Mouse (Mus musculus) midbrain, embryonic 16.5 days (tissue): ENCODE data around the gene Ifi27. TPM values are rescaled to one million over a fixed set of nuclear protein-coding genes. Genes with fewer than 3 reads are reported as not detected.
"Not testable (repeated sequence)": the region's sequence is repeated elsewhere in the genome, so short reads cannot be mapped to it uniquely, and the experiment has no call there.

Experiments used
- ATAC-seq: fragments of 200-750 bp; cut with Nextera tagmentation; 2 replicates; pipeline ENCODE4 v1.8.0; 2017; ENCODE audit warnings: moderate TSS enrichment
- H3K27ac ChIP-seq: fragments of 300-500 bp; sonication (generic); 2 replicates; pipeline ENCODE4 v1.5.1; 2014; ENCODE audit warnings: mild to moderate bottlenecking, low read length, mixed read lengths
- H3K27me3 ChIP-seq: fragments of 300-500 bp; sonication (generic); 2 replicates; pipeline ENCODE4 v1.6.1; 2014; ENCODE audit warnings: low read depth, low read length, mixed read lengths; ENCODE audit not compliant: control insufficient read depth, insufficient read depth
- H3K36me3 ChIP-seq: fragments of 300-500 bp; sonication (generic); 2 replicates; pipeline ENCODE4 v1.6.1; 2014; ENCODE audit warnings: mild to moderate bottlenecking, low read length, moderate library complexity, mixed read lengths; ENCODE audit not compliant: control insufficient read depth, insufficient read depth
- H3K4me1 ChIP-seq: fragments of 300-500 bp; sonication (generic); 2 replicates; pipeline ENCODE4 v1.6.1; 2014; ENCODE audit warnings: mild to moderate bottlenecking, low read length, mixed read lengths; ENCODE audit not compliant: control insufficient read depth, insufficient read depth
- H3K4me2 ChIP-seq: fragments of 300-500 bp; sonication (generic); 2 replicates; pipeline ENCODE4 v1.6.1; 2014; ENCODE audit warnings: mild to moderate bottlenecking, low read length, mixed read lengths
- H3K4me3 ChIP-seq: fragments of 300-500 bp; sonication (generic); 2 replicates; pipeline ENCODE4 v1.5.1; 2014; ENCODE audit warnings: low read depth, mild to moderate bottlenecking, low read length, moderate library complexity, mixed read lengths
- H3K9ac ChIP-seq: fragments of 300-500 bp; sonication (generic); 2 replicates; pipeline ENCODE4 v1.6.1; 2014; ENCODE audit warnings: low read depth, low read length, mixed read lengths
- H3K9me3 ChIP-seq: fragments of 300-500 bp; sonication (generic); replicated peaks from 2 replicates; pipeline ENCODE4 v1.6.1; 2014; ENCODE audit warnings: mild to moderate bottlenecking, low read length, mixed read lengths; ENCODE audit not compliant: control insufficient read depth, poor library complexity, severe bottlenecking
- WGBS: fragments of 180-500 bp; shearing (Covaris S2); extraction: QIAGEN DNeasy Blood & Tissue Kit; methylation state at CpG from one replicate; pipeline ENCODE4 v1.1.7; 2014; 5-methylcytosine and 5-hydroxymethylcytosine counted together
- polyA plus RNA-seq: library from polyadenylated mRNA; unstranded; fragments of >200 nt; fragmentation: Nextera tagmentation; extraction: Ambion mirVana; gene quantifications from 2 replicates; pipeline ENCODE4 v1.2.1, GENCODE M21; 2015

Gene Ifi27
- polyA plus RNA-seq, 1 experiment from 2014 or later, result 12.3 TPM

DNA sequence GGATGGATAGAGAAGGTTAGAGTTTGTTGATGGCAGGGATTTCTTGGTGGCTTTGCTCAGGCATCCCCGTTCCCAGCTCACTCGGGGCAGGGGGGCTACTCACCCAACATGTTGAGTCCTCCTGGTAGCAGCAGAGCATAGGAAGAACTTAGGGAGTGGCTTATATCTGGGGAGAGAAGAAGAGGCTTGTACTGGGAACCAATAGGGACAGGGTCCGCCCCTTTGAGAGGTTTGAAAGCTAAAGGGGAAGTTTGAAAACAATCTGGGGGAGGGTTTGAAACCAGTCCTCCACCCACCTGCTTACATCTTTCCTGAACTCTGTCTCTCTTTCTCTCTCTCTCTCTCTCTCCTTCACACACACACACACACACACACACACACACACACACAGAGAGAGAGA lies 9.5 kb downstream of the Ifi27 start, which contains the start of gene Ifi27l2a:
Gene Ifi27l2a (minus strand): TSS at position 157 of the 400 bp plus-strand sequence.
- no peak for ATAC-seq
- no peaks in the 10 kb centered on the region for H3K9me3 ChIP-seq
- H3K4me2 ChIP-seq, result no peak within 1 kb of the TSS
- H3K4me3 ChIP-seq, result no peak within 1 kb of the TSS
- H3K36me3 ChIP-seq, result no peaks in the 10 kb centered on the region
- no peak within 1 kb of the TSS for H3K9ac ChIP-seq
- 47% methylated on average over 3 of the region's 3 CpGs for WGBS
- no peaks in the 10 kb centered on the region for H3K27me3 ChIP-seq
- no peaks in the 10 kb centered on the region for H3K4me1 ChIP-seq
- no peak within 1 kb of the TSS for H3K27ac ChIP-seq

DNA sequence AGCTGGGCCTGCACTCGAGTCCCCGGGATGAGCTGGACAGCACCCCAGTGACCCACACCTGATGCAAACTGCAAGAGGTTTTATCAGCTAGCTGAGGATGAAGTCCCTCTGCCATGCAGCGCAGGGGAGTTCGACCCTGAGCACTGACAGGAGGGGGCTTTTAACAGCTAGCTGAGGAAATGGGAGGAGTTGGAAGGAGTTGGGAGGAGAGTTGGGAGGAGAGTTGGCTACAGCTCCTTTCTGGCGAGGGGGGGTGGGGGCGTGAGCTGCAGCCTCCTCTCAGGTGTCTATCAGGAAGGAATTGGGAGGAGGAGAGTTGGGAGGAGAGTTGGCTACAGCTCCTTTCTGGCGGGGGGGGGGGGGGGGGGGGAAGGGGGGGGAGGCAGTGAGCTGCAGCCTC lies 10.2 kb downstream of the Ifi27 start:
- not testable (repeated sequence) for H3K4me2 ChIP-seq, H3K4me1 ChIP-seq, H3K9me3 ChIP-seq, H3K27me3 ChIP-seq, H3K4me3 ChIP-seq, H3K9ac ChIP-seq, H3K36me3 ChIP-seq, ATAC-seq, H3K27ac ChIP-seq
- WGBS, result 59% methylated on average over 5 of the region's 7 CpGs

- no peak overlapping the region for H3K4me2 ChIP-seq
- H3K4me1 ChIP-seq, result no peaks in the 10 kb centered on the region
- no peak overlapping the region for H3K27ac ChIP-seq
- no peak overlapping the region for H3K9ac ChIP-seq
- H3K27me3 ChIP-seq, result no peaks in the 10 kb centered on the region
- no peaks in the 10 kb centered on the region for H3K9me3 ChIP-seq
- ATAC-seq, result no peak
- H3K36me3 ChIP-seq, result no peaks in the 10 kb centered on the region
- no peak overlapping the region for H3K4me3 ChIP-seq
- WGBS, result 67% methylated on average over 3 of the region's 3 CpGs
Observed at GRCm38 (mm10) chr12:103445060-103445459, 11.0 kb downstream of the Ifi27 start.

DNA sequence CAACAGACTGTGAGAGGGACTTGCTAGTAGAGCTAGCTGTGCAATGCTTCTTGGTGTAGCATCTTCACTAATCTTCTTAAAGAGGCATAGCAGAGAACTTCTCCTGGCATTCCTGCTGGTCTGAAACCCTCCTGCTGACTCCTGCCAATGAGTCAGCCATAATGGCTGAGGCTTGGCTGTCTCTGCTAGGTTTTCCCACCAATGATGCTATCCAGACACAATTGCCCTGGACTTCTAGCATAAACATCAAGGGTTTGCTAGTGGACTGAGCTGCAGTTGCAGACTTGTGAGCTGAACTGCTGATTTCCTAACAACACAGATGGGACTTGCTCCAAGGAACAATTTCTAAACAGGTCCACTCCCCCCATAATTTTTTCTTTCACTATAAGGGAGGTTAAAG lies 19.4 kb downstream of the Ifi27 start:
- no peaks in the 10 kb centered on the region for H3K4me1 ChIP-seq
- H3K4me2 ChIP-seq, result no peak overlapping the region
- no peaks in the 10 kb centered on the region for H3K9me3 ChIP-seq
- ATAC-seq, result no peak
- no peaks in the 10 kb centered on the region for H3K36me3 ChIP-seq
- no peak overlapping the region for H3K27ac ChIP-seq
- H3K4me3 ChIP-seq, result no peak overlapping the region
- H3K9ac ChIP-seq, result no peak overlapping the region
- no peaks in the 10 kb centered on the region for H3K27me3 ChIP-seq

DNA sequence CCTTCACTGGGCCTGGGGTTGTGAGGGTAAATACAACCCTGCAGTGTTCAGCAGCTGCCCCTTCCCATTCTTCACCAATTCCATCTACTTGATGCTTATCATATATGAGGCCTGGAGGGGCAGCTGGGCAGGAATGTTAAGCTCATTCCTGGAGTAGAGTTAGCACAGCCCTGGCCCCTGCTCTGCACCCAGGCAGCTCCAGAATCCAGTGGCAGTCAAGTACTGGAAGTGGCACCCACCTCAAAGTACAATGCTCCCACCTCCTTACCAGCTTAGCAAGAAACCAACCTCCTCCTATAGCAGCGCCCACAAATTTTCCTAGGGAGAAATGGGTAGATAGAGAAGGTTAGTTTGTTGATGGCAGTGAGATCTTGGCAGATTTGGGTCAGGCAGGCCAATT lies 22.7 kb downstream of the Ifi27 start:
- H3K27me3 ChIP-seq, H3K27ac ChIP-seq, H3K9ac ChIP-seq, H3K9me3 ChIP-seq, H3K4me1 ChIP-seq, H3K4me3 ChIP-seq, ATAC-seq, H3K4me2 ChIP-seq, H3K36me3 ChIP-seq: not testable (repeated sequence)
- WGBS, result no CpG with 5 or more reads among the region's 1 CpGs

GRCm38 (mm10) chr12:103457140-103457539 lies 23.1 kb downstream of the Ifi27 start, which contains the start of gene Ifi27l2b:
TSS of gene Ifi27l2b (minus strand) at chr12:103457223.
- Histone ChIP-seq H3K4me3 (no peak within 1 kb of the TSS), H3K27ac (no peak within 1 kb of the TSS), H3K9ac (no peak within 1 kb of the TSS), H3K9me3 (no peaks in the 10 kb centered on the region), H3K4me2 (no peak within 1 kb of the TSS), H3K4me1 (no peaks in the 10 kb centered on the region), H3K36me3 (no peaks in the 10 kb centered on the region), H3K27me3 (no peaks in the 10 kb centered on the region)
- WGBS, result 84% methylated on average over 3 of the region's 3 CpGs
- ATAC-seq, result no peak

- Histone ChIP-seq H3K9me3 (no peaks in the 10 kb centered on the region), H3K27ac (no peak overlapping the region)
Observed at GRCm38 (mm10) chr12:103474481-103474880, 40.5 kb downstream of the Ifi27 start.

DNA sequence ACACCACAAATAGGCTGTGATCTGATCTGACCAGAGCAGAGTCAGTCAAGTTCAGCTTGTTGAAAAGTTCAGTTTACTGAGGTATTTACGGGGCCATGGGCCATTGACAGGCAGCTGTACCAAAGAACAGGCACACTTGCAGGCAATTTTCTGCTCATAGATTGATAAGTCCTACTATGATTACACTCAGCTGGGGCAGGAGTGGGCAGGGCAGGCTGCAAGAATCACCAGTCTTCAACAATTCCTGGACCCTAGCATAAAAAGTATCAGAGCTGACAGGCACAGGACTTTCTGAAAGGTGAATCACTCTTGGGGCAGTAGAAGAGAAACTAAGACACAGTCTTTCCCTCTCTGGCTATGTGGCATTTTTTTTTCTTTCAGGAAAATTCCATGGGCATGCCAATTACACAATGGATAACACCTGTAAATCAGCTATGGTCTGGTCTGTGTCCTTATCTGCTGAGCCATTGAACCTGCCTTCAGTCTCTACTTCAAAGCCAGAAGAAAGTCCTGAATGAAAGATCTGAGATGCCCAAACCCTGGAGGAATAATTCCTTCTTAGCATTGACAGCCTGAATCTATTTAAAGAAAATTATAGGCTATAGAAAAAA lies 42.9 kb downstream of the Ifi27 start:
- H3K9me3 ChIP-seq, result no peaks in the 10 kb centered on the region
- no peak overlapping the region for H3K27ac ChIP-seq
- no peak overlapping the region for H3K4me2 ChIP-seq
- 89% methylated on average over 1 of the region's 1 CpGs for WGBS
- no peaks in the 10 kb centered on the region for H3K36me3 ChIP-seq
- no peaks in the 10 kb centered on the region for H3K4me1 ChIP-seq
- no peak overlapping the region for H3K9ac ChIP-seq
- no peak for ATAC-seq
- H3K4me3 ChIP-seq, result no peak overlapping the region
- no peaks in the 10 kb centered on the region for H3K27me3 ChIP-seq

More at GRCm38 (mm10) chr12:103474481-103474880, 40.5 kb downstream of the Ifi27 start:
- WGBS, result 50% methylated on average over 2 of the region's 2 CpGs
- Histone ChIP-seq H3K36me3 (no peaks in the 10 kb centered on the region), H3K4me3 (no peak overlapping the region), H3K9ac (no peak overlapping the region), H3K27me3 (no peaks in the 10 kb centered on the region), H3K4me1 (no peaks in the 10 kb centered on the region), H3K4me2 (no peak overlapping the region)
- no peak for ATAC-seq

- no peaks in the 10 kb centered on the region for H3K27me3 ChIP-seq
Observed at GRCm38 (mm10) chr12:103477461-103478015, 43.5 kb downstream of the Ifi27 start.

More at GRCm38 (mm10) chr12:103477461-103478015, 43.5 kb downstream of the Ifi27 start:
- Histone ChIP-seq H3K4me1 (no peaks in the 10 kb centered on the region), H3K9me3 (no peaks in the 10 kb centered on the region), H3K9ac (no peak overlapping the region), H3K4me2 (no peak overlapping the region), H3K27ac (no peak overlapping the region), H3K36me3 (no peaks in the 10 kb centered on the region), H3K4me3 (no peak overlapping the region)
- ATAC-seq, result no peak
- WGBS, result 76% methylated on average over 7 of the region's 7 CpGs
